In the genomic region with DNA sequence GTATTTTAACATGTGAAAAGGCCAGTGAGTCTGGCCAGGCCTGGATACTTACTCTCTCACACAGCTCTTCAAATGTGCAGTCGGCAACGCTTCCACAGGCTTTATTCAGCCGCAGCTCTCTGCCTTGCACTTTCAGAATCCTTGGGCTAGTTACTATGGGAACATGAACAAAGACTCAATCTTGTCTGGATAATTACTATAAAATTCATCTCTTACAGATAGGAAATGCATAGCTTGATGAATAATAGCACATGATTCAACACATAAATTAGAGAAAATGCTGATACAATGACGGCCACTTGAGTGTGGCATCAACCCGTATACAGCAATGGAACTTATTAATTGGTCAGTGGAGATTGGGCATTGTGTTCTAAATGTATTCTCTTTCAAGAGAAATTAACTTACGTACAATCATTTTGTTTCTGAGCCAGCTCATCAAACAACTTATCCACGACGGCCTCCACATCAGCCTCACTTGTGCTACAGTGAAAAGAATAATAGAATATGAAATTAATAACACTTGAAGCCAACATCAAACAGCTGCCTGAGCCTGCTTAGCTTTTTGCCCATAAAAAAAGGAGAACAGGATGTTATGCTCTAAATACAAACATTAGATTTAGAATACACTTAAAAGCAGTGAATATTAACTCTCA, we compare ENCODE assay signal across 15 mouse cellular contexts.
DNase-seq lines count a peak whose midpoint lies in the region; ATAC-seq lines count a peak whose summit lies in the region.
"Had no signal": no experiment of that assay in that cellular context is flagged by ENCODE, and none has a peak within 500 bp of the region (broad histone marks: within the 10 kb centered on the region; RNA-seq: fewer than 3 reads in every experiment).

No protein-coding gene starts in this region.

- peak; percentile 43 for DNase-seq in heart, adult 11 months
- peak; percentile 63 to 64 for DNase-seq in right cerebral cortex, postnatal 10 days (ENCODE audit: low spot score in 2 of 2)
- no peak for DNase-seq in right cerebral cortex, postnatal 36 days (ENCODE audit: low spot score in 2 of 2)
- DNase-seq in liver, embryonic 11.5 days (ENCODE audit: low spot score): no peak
- DNase-seq in c-Kit-positive CD71-positive TER-119-positive erythroid progenitor cells, embryonic 14.5 days (ENCODE audit: low spot score): no peak
- DNase-seq in heart, postnatal 4 days: no peak
- DNase-seq: adrenal gland, postnatal 10 days; B cell, adult 2 months; cerebellum, adult 11-12 months; gastrocnemius, adult 2 months; lung, postnatal 4 days had no signal

- no peak overlapping the region for H3K27ac ChIP-seq in heart, embryonic 11.5 days (ENCODE audit: low read depth, low read length)
- peak overlapping the region; percentile 46 for H3K27ac ChIP-seq in midbrain, embryonic 13.5 days
- no peak overlapping the region for H3K27ac ChIP-seq in liver, embryonic 11.5 days (ENCODE audit: low read depth, low read length)
- H3K27ac ChIP-seq: gastrocnemius, adult 2 months; liver, embryonic 12.5 days had no signal

- H3K4me1 ChIP-seq in heart, embryonic 11.5 days (ENCODE audit: control insufficient read depth, insufficient read depth, low read length): peaks cover 9% of the 10 kb centered on the region
- peaks cover 38% of the 10 kb centered on the region for H3K4me1 ChIP-seq in midbrain, embryonic 13.5 days (replicated peaks)
- 0 out of 2 replicates have a peak, but pooled peaks cover 3% of the 10 kb centered on the region for H3K4me1 ChIP-seq in liver, embryonic 11.5 days (replicated peaks; ENCODE audit: control insufficient read depth, insufficient read depth, low read length)

- 81% methylated on average over 8 of the region's 8 CpGs for WGBS in heart, embryonic 11.5 days (ENCODE audit: insufficient replicate concordance)
- 12% methylated on average over 8 of the region's 8 CpGs for WGBS in midbrain, embryonic 13.5 days
- 90% methylated on average over 8 of the region's 8 CpGs for WGBS in liver, embryonic 11.5 days

- no peaks in the 10 kb centered on the region for H3K36me3 ChIP-seq in heart, embryonic 11.5 days (ENCODE audit: control insufficient read depth, insufficient read depth, low read length)
- H3K36me3 ChIP-seq in midbrain, embryonic 13.5 days: no peaks in the 10 kb centered on the region
- no peaks in the 10 kb centered on the region for H3K36me3 ChIP-seq in liver, embryonic 11.5 days (ENCODE audit: control insufficient read depth, insufficient read depth, low read length)
- H3K36me3 ChIP-seq: liver, embryonic 12.5 days had no signal

- no peak overlapping the region for H3K4me3 ChIP-seq in heart, embryonic 11.5 days (ENCODE audit: low read depth, low read length)
- no peak overlapping the region for H3K4me3 ChIP-seq in midbrain, embryonic 13.5 days (replicated peaks)
- no peak overlapping the region for H3K4me3 ChIP-seq in liver, embryonic 11.5 days (ENCODE audit: low read depth, low read length)
- H3K4me3 ChIP-seq: gastrocnemius, adult 2 months; heart, embryonic 12.5 days; liver, embryonic 12.5 days had no signal

- H3K9me3 ChIP-seq in heart, embryonic 11.5 days (replicated peaks; ENCODE audit: control insufficient read depth, low read length): no peaks in the 10 kb centered on the region
- H3K9me3 ChIP-seq in midbrain, embryonic 13.5 days: no peaks in the 10 kb centered on the region
- H3K9me3 ChIP-seq in liver, embryonic 11.5 days (ENCODE audit: control insufficient read depth, low read length): no peaks in the 10 kb centered on the region
- H3K9me3 ChIP-seq: heart, embryonic 12.5 days; liver, embryonic 12.5 days had no signal

- H3K4me2 ChIP-seq in heart, embryonic 11.5 days: no peak overlapping the region
- H3K4me2 ChIP-seq in midbrain, embryonic 13.5 days (replicated peaks): no peak overlapping the region
- no peak overlapping the region for H3K4me2 ChIP-seq in liver, embryonic 11.5 days
- H3K4me2 ChIP-seq: heart, embryonic 12.5 days; liver, embryonic 12.5 days had no signal

- no peaks in the 10 kb centered on the region for H3K27me3 ChIP-seq in heart, embryonic 11.5 days (ENCODE audit: control insufficient read depth, insufficient read depth, low read length)
- H3K27me3 ChIP-seq in midbrain, embryonic 13.5 days: peaks cover 20% of the 10 kb centered on the region
- no peaks in the 10 kb centered on the region for H3K27me3 ChIP-seq in liver, embryonic 11.5 days (replicated peaks; ENCODE audit: control insufficient read depth, insufficient read depth, low read length)
- H3K27me3 ChIP-seq: heart, embryonic 12.5 days; liver, embryonic 12.5 days had no signal

- no peak for ATAC-seq in heart, embryonic 11.5 days (replicated peaks; ENCODE audit: insufficient number of reproducible peaks, low FRiP score, low TSS enrichment)
- ATAC-seq in midbrain, embryonic 13.5 days: peak; percentile 76; the same call in 1 of the 2 replicates
- no peak for ATAC-seq in liver, embryonic 11.5 days (replicated peaks; ENCODE audit: low FRiP score)
- ATAC-seq: liver, embryonic 12.5 days had no signal

- H3K9ac ChIP-seq in heart, embryonic 11.5 days (ENCODE audit: low read depth, low read length): no peak overlapping the region
- H3K9ac ChIP-seq in midbrain, embryonic 13.5 days (replicated peaks): no peak overlapping the region
- H3K9ac ChIP-seq in liver, embryonic 11.5 days (ENCODE audit: low read depth, low read length): no peak overlapping the region
- H3K9ac ChIP-seq: heart, embryonic 12.5 days; liver, embryonic 12.5 days had no signal

Comparison
In these comparisons a context has a peak if more than half of its experiments do, and no peak if none do; other contexts are left out.
1. DNase-seq: peak in heart, adult 11 months (single experiment) and right cerebral cortex, postnatal 10 days (2 of 2); none in right cerebral cortex, postnatal 36 days (0 of 2), liver, embryonic 11.5 days (single experiment), c-Kit-positive CD71-positive TER-119-positive erythroid progenitor cells, embryonic 14.5 days (single experiment) and heart, postnatal 4 days (single experiment).